Mouse (Mus musculus) skeletal muscle tissue, adult 2 months (tissue): ENCODE data around the gene Eaf1.
"Not testable (repeated sequence)": the region's sequence is repeated elsewhere in the genome, so short reads cannot be mapped to it uniquely, and the experiment has no call there.

Source experiments
- DNase-seq: peaks from one replicate; pipeline ENCODE4 v3.0.0-alpha.2; 2012; ENCODE audit warnings: low read depth, low spot score

Eaf1 gene

GRCm38 (mm10) chr14:31494349-31494974 is at the start of gene Eaf1:
Eaf1 (plus strand) TSS chr14:31494399.
- no peak for DNase-seq

- DNase-seq = no peak
These were observed 45.2 kb upstream of the Eaf1 start for GRCm38 (mm10) chr14:31448994-31449393.

- DNase-seq = not testable (repeated sequence)
These were observed 40.3 kb upstream of the Eaf1 start for GRCm38 (mm10) chr14:31453946-31454345.

GRCm38 (mm10) chr14:31454849-31455566 is 39.2 kb upstream of the Eaf1 start:
- no peak for DNase-seq

GRCm38 (mm10) chr14:31456064-31456721 is 38.0 kb upstream of the Eaf1 start:
- no peak for DNase-seq

- no peak for DNase-seq
These were observed 36.2 kb upstream of the Eaf1 start for GRCm38 (mm10) chr14:31458006-31458405.

- not testable (repeated sequence) for DNase-seq
These were observed 32.0 kb upstream of the Eaf1 start for GRCm38 (mm10) chr14:31462226-31462625.

GRCm38 (mm10) chr14:31462886-31463285 is 31.3 kb upstream of the Eaf1 start:
- DNase-seq = no peak

GRCm38 (mm10) chr14:31464176-31464575 is 30.0 kb upstream of the Eaf1 start:
- DNase-seq = no peak

GRCm38 (mm10) chr14:31469711-31470110 is 24.5 kb upstream of the Eaf1 start:
- no peak for DNase-seq

GRCm38 (mm10) chr14:31472451-31473061 is 21.6 kb upstream of the Eaf1 start:
- peak; percentile 54 for DNase-seq

- no peak for DNase-seq
These were observed 20.9 kb upstream of the Eaf1 start for GRCm38 (mm10) chr14:31473297-31473696.

GRCm38 (mm10) chr14:31482417-31482816 is 11.8 kb upstream of the Eaf1 start:
- DNase-seq = no peak

- DNase-seq = no peak
These were observed 7.7 kb upstream of the Eaf1 start for GRCm38 (mm10) chr14:31486465-31486864.

GRCm38 (mm10) chr14:31488055-31488454 is 6.1 kb upstream of the Eaf1 start:
- DNase-seq = no peak

GRCm38 (mm10) chr14:31493901-31494300 is 298 bp upstream of the Eaf1 start:
- no peak for DNase-seq

GRCm38 (mm10) chr14:31494975-31495455 is 816 bp downstream of the Eaf1 start, which contains the start of gene Mettl6:
Mettl6 (minus strand) TSS chr14:31495040.
- DNase-seq = peak; percentile 83

GRCm38 (mm10) chr14:31495538-31495937 is 1.3 kb downstream of the Eaf1 start:
- DNase-seq = no peak

- DNase-seq = no peak
These were observed 2.0 kb downstream of the Eaf1 start for GRCm38 (mm10) chr14:31496241-31496646.

GRCm38 (mm10) chr14:31499526-31499925 is 5.3 kb downstream of the Eaf1 start:
- DNase-seq = no peak

GRCm38 (mm10) chr14:31503406-31503805 is 9.2 kb downstream of the Eaf1 start:
- DNase-seq = peak; percentile 72

- no peak for DNase-seq
These were observed 12.3 kb downstream of the Eaf1 start for GRCm38 (mm10) chr14:31506456-31506855.
